Mouse (Mus musculus): ENCODE data around the gene Dock6. TPM values are rescaled to one million over a fixed set of nuclear protein-coding genes. Genes with fewer than 3 reads are reported as not detected.

Gene Dock6
- polyA plus RNA-seq, 1 experiment = 12.1 TPM

DNA sequence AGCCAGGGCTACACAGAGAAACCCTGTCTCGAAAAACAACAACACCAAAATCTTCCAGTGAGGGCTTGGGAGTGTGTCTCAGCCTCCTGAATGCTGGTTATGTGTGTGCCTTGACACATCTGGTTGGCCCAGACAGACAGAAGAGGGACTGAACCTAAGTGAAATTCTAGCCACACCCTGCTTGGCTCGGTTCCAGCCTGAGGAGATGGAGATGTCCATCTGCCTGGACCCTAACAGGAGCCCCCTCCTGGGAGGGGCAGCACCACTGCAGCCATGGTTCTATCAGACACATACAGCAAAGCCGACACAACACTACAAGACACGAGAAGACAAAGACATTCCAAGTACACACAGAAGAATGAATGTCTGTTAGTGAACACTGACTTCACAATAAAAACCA is 34.3 kb downstream of the Dock6 start:
- no peaks in the 10 kb centered on the region for H3K27me3 ChIP-seq (ENCODE audit: control insufficient read depth, insufficient read depth, insufficient read length)
- no peaks in the 10 kb centered on the region for H3K79me2 ChIP-seq (ENCODE audit: control insufficient read depth, insufficient read depth)
- no peaks in the 10 kb centered on the region for H3K36me3 ChIP-seq (ENCODE audit: control insufficient read depth, insufficient read depth)
- TF ChIP-seq USF1 (IDR thresholded peaks at IDR 0.05; ENCODE audit: low read depth) (no peak), MYOG (IDR thresholded peaks at IDR 0.05; ENCODE audit: control insufficient read depth, extremely low read depth, insufficient read length) (no peak), CEBPB (IDR thresholded peaks at IDR 0.05; ENCODE audit: low read depth) (no peak), FOSL1 (IDR thresholded peaks at IDR 0.05; ENCODE audit: insufficient read depth, low read length, poor library complexity, severe bottlenecking) (no peak), MYOD1 (IDR thresholded peaks at IDR 0.05; ENCODE audit: control insufficient read depth, insufficient read length, low read depth) (no peak), CTCF (IDR thresholded peaks at IDR 0.05; ENCODE audit: control insufficient read depth, insufficient read depth, insufficient read length) (no peak), MAX (IDR thresholded peaks at IDR 0.05) (no peak)
- no peaks in the 10 kb centered on the region for H3K79me3 ChIP-seq (ENCODE audit: low read depth)
- no peak overlapping the region for H3K4me3 ChIP-seq (ENCODE audit: insufficient read depth, poor library complexity, severe bottlenecking)
- H3ac ChIP-seq (ENCODE audit: control insufficient read depth, insufficient read length, low read depth) = no peak overlapping the region

DNA sequence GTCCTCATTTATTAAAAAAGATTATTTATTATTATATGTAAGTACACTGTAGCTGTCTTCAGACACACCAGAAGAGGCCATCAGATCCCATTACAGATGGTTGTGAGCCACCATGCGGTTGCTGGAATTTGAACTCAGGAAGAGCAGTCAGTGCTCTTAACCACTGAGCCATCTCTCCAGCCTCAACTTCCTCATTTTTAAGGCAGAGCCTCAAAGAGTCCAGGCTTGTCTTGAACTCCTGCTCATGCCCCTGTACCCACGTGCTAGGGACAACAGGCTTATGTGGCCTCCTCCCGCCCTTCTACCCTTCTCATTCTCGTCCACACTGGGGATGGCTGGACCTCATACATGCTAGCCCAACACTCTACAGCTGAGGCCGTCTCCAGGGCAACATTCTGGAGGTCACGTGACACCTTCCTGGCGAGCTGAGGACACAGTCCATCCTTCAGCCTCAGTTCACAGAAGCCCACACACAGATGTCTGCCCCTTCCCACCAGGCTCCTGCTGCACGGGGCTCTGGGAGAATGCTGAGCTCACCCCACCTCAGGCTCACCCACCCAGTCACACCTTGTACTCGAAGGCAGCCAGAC is 35.6 kb downstream of the Dock6 start:
- no peak overlapping the region for H3K4me3 ChIP-seq (ENCODE audit: insufficient read depth, poor library complexity, severe bottlenecking)
- no peaks in the 10 kb centered on the region for H3K36me3 ChIP-seq (ENCODE audit: control insufficient read depth, insufficient read depth)
- H3K79me2 ChIP-seq (ENCODE audit: control insufficient read depth, insufficient read depth) = no peaks in the 10 kb centered on the region
- TF ChIP-seq MYOD1 (IDR thresholded peaks at IDR 0.05; ENCODE audit: control insufficient read depth, insufficient read length, low read depth) = no peak
- TF ChIP-seq MAX (IDR thresholded peaks at IDR 0.05) = no peak
- TF ChIP-seq USF1 (IDR thresholded peaks at IDR 0.05; ENCODE audit: low read depth) = peak; percentile 21
- H3ac ChIP-seq (ENCODE audit: control insufficient read depth, insufficient read length, low read depth) = no peak overlapping the region
- no peaks in the 10 kb centered on the region for H3K27me3 ChIP-seq (ENCODE audit: control insufficient read depth, insufficient read depth, insufficient read length)
- H3K79me3 ChIP-seq (ENCODE audit: low read depth) = no peaks in the 10 kb centered on the region

DNA sequence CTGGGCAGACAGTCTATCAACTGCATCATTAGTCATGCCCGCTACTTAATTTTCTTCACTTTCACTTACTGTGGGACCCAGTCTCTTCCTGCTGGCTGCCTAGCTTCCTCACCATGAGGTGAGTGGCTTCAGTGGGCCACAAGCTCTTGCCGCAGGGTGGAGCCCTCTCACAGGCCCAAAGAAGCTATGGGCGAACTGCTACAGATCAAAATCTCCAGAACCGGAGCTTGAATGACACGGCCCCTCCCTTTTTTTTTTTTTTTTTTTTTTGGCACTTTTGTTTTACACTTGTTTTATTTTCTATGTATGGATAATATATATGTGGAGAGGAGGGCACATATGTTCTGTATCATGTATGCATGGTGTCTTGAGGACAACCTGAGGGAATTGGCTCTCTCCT is 41.3 kb downstream of the Dock6 start:
- Histone ChIP-seq H3K79me2 (ENCODE audit: control insufficient read depth, insufficient read depth) (no peaks in the 10 kb centered on the region), H3K36me3 (ENCODE audit: control insufficient read depth, insufficient read depth) (no peaks in the 10 kb centered on the region), H3K27me3 (ENCODE audit: control insufficient read depth, insufficient read depth, insufficient read length) (no peaks in the 10 kb centered on the region), H3ac (ENCODE audit: control insufficient read depth, insufficient read length, low read depth) (no peak overlapping the region), H3K4me3 (ENCODE audit: insufficient read depth, poor library complexity, severe bottlenecking) (no peak overlapping the region), H3K79me3 (ENCODE audit: low read depth) (no peaks in the 10 kb centered on the region)
- no peak for TF ChIP-seq USF1 (IDR thresholded peaks at IDR 0.05; ENCODE audit: low read depth)
- no peak for TF ChIP-seq MAX (IDR thresholded peaks at IDR 0.05)
- no peak for TF ChIP-seq FOSL1 (IDR thresholded peaks at IDR 0.05; ENCODE audit: insufficient read depth, low read length, poor library complexity, severe bottlenecking)
- no peak for TF ChIP-seq MYOG (IDR thresholded peaks at IDR 0.05; ENCODE audit: control insufficient read depth, extremely low read depth, insufficient read length)
- no peak for TF ChIP-seq MYOD1 (IDR thresholded peaks at IDR 0.05; ENCODE audit: control insufficient read depth, insufficient read length, low read depth)
- no peak for TF ChIP-seq CEBPB (IDR thresholded peaks at IDR 0.05; ENCODE audit: low read depth)
- TF ChIP-seq CTCF (IDR thresholded peaks at IDR 0.05; ENCODE audit: control insufficient read depth, insufficient read depth, insufficient read length) = no peak

DNA sequence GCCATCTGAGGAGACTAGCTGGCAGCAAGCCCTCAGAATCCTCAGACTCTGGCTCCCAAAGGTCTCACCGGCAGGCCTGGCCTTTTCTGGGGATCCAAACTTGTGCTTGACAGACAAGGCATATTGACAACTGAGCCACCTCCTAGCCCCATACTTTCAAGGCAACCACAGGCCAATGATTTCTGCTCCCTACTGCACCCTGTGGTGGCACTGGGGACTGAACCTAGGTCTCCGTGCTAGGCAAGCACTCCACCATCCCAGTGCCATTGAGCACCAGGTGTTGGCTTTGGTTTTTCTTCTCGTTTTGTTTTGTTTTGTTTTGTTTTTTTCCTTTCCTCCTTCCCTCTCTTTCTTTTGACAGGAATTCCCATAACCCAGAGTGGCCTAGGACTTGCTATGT is 43.9 kb downstream of the Dock6 start:
- Histone ChIP-seq H3K27me3 (ENCODE audit: control insufficient read depth, insufficient read depth, insufficient read length) (no peaks in the 10 kb centered on the region), H3K4me3 (ENCODE audit: insufficient read depth, poor library complexity, severe bottlenecking) (no peak overlapping the region), H3K79me2 (ENCODE audit: control insufficient read depth, insufficient read depth) (no peaks in the 10 kb centered on the region), H3K36me3 (ENCODE audit: control insufficient read depth, insufficient read depth) (no peaks in the 10 kb centered on the region), H3ac (ENCODE audit: control insufficient read depth, insufficient read length, low read depth) (no peak overlapping the region), H3K79me3 (ENCODE audit: low read depth) (no peaks in the 10 kb centered on the region)
- no peak for TF ChIP-seq MYOD1 (IDR thresholded peaks at IDR 0.05; ENCODE audit: control insufficient read depth, insufficient read length, low read depth)
- no peak for TF ChIP-seq CEBPB (IDR thresholded peaks at IDR 0.05; ENCODE audit: low read depth)
- TF ChIP-seq MAX (IDR thresholded peaks at IDR 0.05) = no peak
- no peak for TF ChIP-seq USF1 (IDR thresholded peaks at IDR 0.05; ENCODE audit: low read depth)

DNA sequence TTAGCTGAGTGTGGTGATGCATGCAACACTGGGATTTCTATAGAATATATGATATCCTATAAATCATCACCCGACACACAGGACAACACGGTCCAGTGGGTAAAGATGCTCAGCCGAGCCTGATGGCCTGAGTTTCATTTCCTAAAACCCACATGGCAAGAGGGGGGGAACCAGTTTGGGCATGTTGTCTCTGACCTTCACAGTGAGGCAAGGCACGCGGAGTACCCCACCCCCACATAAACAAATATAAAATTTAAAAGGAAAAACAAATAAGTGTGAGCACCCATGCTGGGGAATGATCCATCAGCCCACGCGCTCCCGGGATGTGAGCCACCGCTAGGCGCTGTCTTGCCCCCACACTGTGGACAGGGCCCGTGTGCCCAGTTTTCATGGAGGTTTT is 45.5 kb downstream of the Dock6 start:
- H3K79me2 ChIP-seq (ENCODE audit: control insufficient read depth, insufficient read depth) = peaks cover 8% of the 10 kb centered on the region

DNA sequence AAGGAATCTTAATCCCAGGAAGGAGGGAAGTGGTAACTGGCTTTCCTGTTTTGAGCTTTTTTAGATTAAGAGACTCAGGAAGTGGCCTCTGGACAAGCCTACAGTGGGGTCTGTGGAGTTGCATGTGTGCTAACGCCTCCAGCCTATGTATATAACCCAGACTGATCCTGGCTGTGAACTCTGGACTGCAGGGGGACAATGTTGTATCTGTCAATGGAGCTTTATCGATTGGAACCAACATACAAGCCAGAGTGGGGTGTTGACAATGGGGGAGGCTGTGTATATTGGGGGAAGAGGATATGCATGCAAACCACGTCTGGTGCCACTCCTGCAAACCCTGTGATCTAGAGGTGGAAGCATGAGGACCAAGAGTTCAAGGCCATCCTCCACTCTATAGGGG is 46.1 kb downstream of the Dock6 start:
- Histone ChIP-seq H3K4me3 (ENCODE audit: insufficient read depth, poor library complexity, severe bottlenecking) (no peak overlapping the region), H3K79me3 (ENCODE audit: low read depth) (peaks cover 1% of the 10 kb centered on the region), H3ac (ENCODE audit: control insufficient read depth, insufficient read length, low read depth) (no peak overlapping the region), H3K27me3 (ENCODE audit: control insufficient read depth, insufficient read depth, insufficient read length) (no peaks in the 10 kb centered on the region), H3K36me3 (ENCODE audit: control insufficient read depth, insufficient read depth) (peaks cover 4% of the 10 kb centered on the region), H3K79me2 (ENCODE audit: control insufficient read depth, insufficient read depth) (peaks cover 8% of the 10 kb centered on the region)
- TF ChIP-seq CEBPB (IDR thresholded peaks at IDR 0.05; ENCODE audit: low read depth) = no peak
- TF ChIP-seq MAX (IDR thresholded peaks at IDR 0.05) = no peak
- TF ChIP-seq MYOD1 (IDR thresholded peaks at IDR 0.05; ENCODE audit: control insufficient read depth, insufficient read length, low read depth) = no peak
- TF ChIP-seq USF1 (IDR thresholded peaks at IDR 0.05; ENCODE audit: low read depth) = no peak
- no peak for TF ChIP-seq MYOG (IDR thresholded peaks at IDR 0.05; ENCODE audit: control insufficient read depth, extremely low read depth, insufficient read length)
- no peak for TF ChIP-seq FOSL1 (IDR thresholded peaks at IDR 0.05; ENCODE audit: insufficient read depth, low read length, poor library complexity, severe bottlenecking)

More for the DNA sequence above, 45.5 kb downstream of the Dock6 start:
- Histone ChIP-seq H3K27me3 (ENCODE audit: control insufficient read depth, insufficient read depth, insufficient read length) (no peaks in the 10 kb centered on the region), H3K79me3 (ENCODE audit: low read depth) (peaks cover 1% of the 10 kb centered on the region), H3K36me3 (ENCODE audit: control insufficient read depth, insufficient read depth) (peaks cover 4% of the 10 kb centered on the region), H3ac (ENCODE audit: control insufficient read depth, insufficient read length, low read depth) (no peak overlapping the region), H3K4me3 (ENCODE audit: insufficient read depth, poor library complexity, severe bottlenecking) (no peak overlapping the region)
- TF ChIP-seq USF1 (IDR thresholded peaks at IDR 0.05; ENCODE audit: low read depth) = no peak
- no peak for TF ChIP-seq CTCF (IDR thresholded peaks at IDR 0.05; ENCODE audit: control insufficient read depth, insufficient read depth, insufficient read length)
- no peak for TF ChIP-seq CEBPB (IDR thresholded peaks at IDR 0.05; ENCODE audit: low read depth)
- no peak for TF ChIP-seq FOSL1 (IDR thresholded peaks at IDR 0.05; ENCODE audit: insufficient read depth, low read length, poor library complexity, severe bottlenecking)
- no peak for TF ChIP-seq MYOD1 (IDR thresholded peaks at IDR 0.05; ENCODE audit: control insufficient read depth, insufficient read length, low read depth)
- TF ChIP-seq MAX (IDR thresholded peaks at IDR 0.05) = no peak
- TF ChIP-seq MYOG (IDR thresholded peaks at IDR 0.05; ENCODE audit: control insufficient read depth, extremely low read depth, insufficient read length) = no peak
